11 mouse cellular contexts compared by ENCODE assay signal in genomic region chr14:93380757-93381156, GRCm38 (mm10).
DNase-seq lines count a peak whose midpoint lies in the region; ATAC-seq and TF ChIP-seq lines count a peak whose summit lies in the region.
"Had no signal": no experiment of that assay in that cellular context is flagged by ENCODE, and none has a peak within 500 bp of the region (broad histone marks: within the 10 kb centered on the region; RNA-seq: fewer than 3 reads in every experiment).

No protein-coding gene starts in this region.

- no peaks in the 10 kb centered on the region for H3K27me3 ChIP-seq in neural tube, embryonic 13.5 days
- no peaks in the 10 kb centered on the region for H3K27me3 ChIP-seq in limb, embryonic 14.5 days (ENCODE audit: control insufficient read depth, insufficient read depth, low read length)
- H3K27me3 ChIP-seq: liver, embryonic 12.5 days had no signal

- no peak overlapping the region for H3K4me2 ChIP-seq in neural tube, embryonic 13.5 days
- no peak overlapping the region for H3K4me2 ChIP-seq in limb, embryonic 14.5 days (replicated peaks; ENCODE audit: low read depth, low read length, severe bottlenecking)
- H3K4me2 ChIP-seq: liver, embryonic 12.5 days had no signal

- no peak for TF ChIP-seq POLR2A in limb, embryonic 14.5 days (IDR thresholded peaks at IDR 0.05; ENCODE audit: borderline replicate concordance, extremely low read depth, insufficient read depth, insufficient read length)

- ATAC-seq in neural tube, embryonic 13.5 days (ENCODE audit: low read depth), result peak; percentile 74
- no peak for ATAC-seq in limb, embryonic 14.5 days (ENCODE audit: low FRiP score, low read depth)
- ATAC-seq: intestine, postnatal 0 days; liver, embryonic 12.5 days had no signal

- intact Hi-C loops in gastrocnemius, postnatal 36 days (cut with DNase I), result no loop called here

- no peaks in the 10 kb centered on the region for H3K36me3 ChIP-seq in neural tube, embryonic 13.5 days
- no peaks in the 10 kb centered on the region for H3K36me3 ChIP-seq in limb, embryonic 14.5 days (ENCODE audit: control insufficient read depth, insufficient read depth, low read length)
- H3K36me3 ChIP-seq: liver, embryonic 12.5 days had no signal

- H3K9me3 ChIP-seq in neural tube, embryonic 13.5 days, result no peaks in the 10 kb centered on the region
- no peaks in the 10 kb centered on the region for H3K9me3 ChIP-seq in limb, embryonic 14.5 days (ENCODE audit: control insufficient read depth, low read length)
- H3K9me3 ChIP-seq: liver, embryonic 12.5 days had no signal

- H3K4me3 ChIP-seq in neural tube, embryonic 13.5 days, result no peak overlapping the region
- no peak overlapping the region for H3K4me3 ChIP-seq in limb, embryonic 14.5 days (replicated peaks; ENCODE audit: low read length)
- H3K4me3 ChIP-seq: left cerebral cortex, adult 2 months; liver, embryonic 12.5 days had no signal

- peaks cover 4% of the 10 kb centered on the region for H3K4me1 ChIP-seq in neural tube, embryonic 13.5 days (replicated peaks)
- H3K4me1 ChIP-seq in limb, embryonic 14.5 days (ENCODE audit: control insufficient read depth, insufficient read depth, low read length), result no peaks in the 10 kb centered on the region
- H3K4me1 ChIP-seq: liver, embryonic 12.5 days had no signal

- no peak overlapping the region for H3K9ac ChIP-seq in neural tube, embryonic 13.5 days
- H3K9ac ChIP-seq in limb, embryonic 14.5 days (ENCODE audit: low read depth, low read length, severe bottlenecking), result no peak overlapping the region
- H3K9ac ChIP-seq: liver, embryonic 12.5 days had no signal

- H3K27ac ChIP-seq in neural tube, embryonic 13.5 days (replicated peaks), result peak overlapping the region; percentile 42; the same call in 1 of the 2 replicates
- no peak overlapping the region for H3K27ac ChIP-seq in limb, embryonic 14.5 days (replicated peaks; ENCODE audit: low read depth, low read length)
- H3K27ac ChIP-seq: left cerebral cortex, adult 2 months; liver, embryonic 12.5 days had no signal

- 34% methylated on average over 1 of the region's 1 CpGs for WGBS in neural tube, embryonic 13.5 days
- 55% methylated on average over 1 of the region's 1 CpGs for WGBS in limb, embryonic 14.5 days

- DNase-seq in cerebellum, postnatal 14 days, result peak; percentile 9 to 22
- DNase-seq in cerebellum, postnatal 36 days, result no peak
- no peak for DNase-seq in neural tube, embryonic 10.5 days (ENCODE audit: extremely low spot score, low spot score)
- DNase-seq in limb, embryonic 14.5 days (ENCODE audit: low spot score), result peak; percentile 13
- DNase-seq in urinary bladder, adult 18-20 months (ENCODE audit: low spot score in 2 of 2), result no peak
- DNase-seq in right cerebral cortex, postnatal 4 days, result no peak
- no peak for DNase-seq in gastrocnemius, postnatal 36 days

Comparison
In these comparisons a context has a peak if more than half of its experiments do, and no peak if none do; other contexts are left out.
1. DNase-seq: peak in cerebellum, postnatal 14 days (2 of 2) and limb, embryonic 14.5 days (single experiment); none in cerebellum, postnatal 36 days (0 of 2), neural tube, embryonic 10.5 days (single experiment), urinary bladder, adult 18-20 months (0 of 2), right cerebral cortex, postnatal 4 days (single experiment) and gastrocnemius, postnatal 36 days (0 of 2).